Mouse (Mus musculus): ENCODE results near the gene Cwc22. TPM values are rescaled to one million over a fixed set of nuclear protein-coding genes. Genes with fewer than 3 reads are reported as not detected.
"Not testable (repeated sequence)": the region's sequence is repeated elsewhere in the genome, so short reads cannot be mapped to it uniquely, and the experiment has no call there.

Gene Cwc22
- polyA plus RNA-seq, 1 experiment from 2014 or later: 13.7 TPM

GRCm38 (mm10) chr2:77895906-77896570 is 50.1 kb downstream of the Cwc22 start:
- not testable (repeated sequence) for ATAC-seq (replicated peaks; ENCODE audit: insufficient number of reproducible peaks, insufficient read depth, low FRiP score, low read depth); H3K27ac ChIP-seq; H3K27me3 ChIP-seq; H3K4me2 ChIP-seq; H3K9ac ChIP-seq; H3K4me3 ChIP-seq; H3K4me1 ChIP-seq (replicated peaks); H3K9me3 ChIP-seq (replicated peaks)
- H3K36me3 ChIP-seq: peaks cover 45% of the 10 kb centered on the region
- WGBS: 87% methylated on average over 16 of the region's 16 CpGs

GRCm38 (mm10) chr2:77894896-77895295 is 51.3 kb downstream of the Cwc22 start:
- Histone ChIP-seq H3K27me3 (no peaks in the 10 kb centered on the region), H3K36me3 (peaks cover 41% of the 10 kb centered on the region), H3K4me1 (replicated peaks) (no peaks in the 10 kb centered on the region), H3K4me2 (no peak overlapping the region), H3K9me3 (replicated peaks) (no peaks in the 10 kb centered on the region; the same call in 1 of the 2 replicates), H3K9ac (no peak overlapping the region), H3K4me3 (no peak overlapping the region), H3K27ac (no peak overlapping the region)
- WGBS: 91% methylated on average over 8 of the region's 8 CpGs
- ATAC-seq (replicated peaks; ENCODE audit: insufficient number of reproducible peaks, insufficient read depth, low FRiP score, low read depth): no peak

- Histone ChIP-seq H3K4me2 (no peak overlapping the region), H3K27ac (no peak overlapping the region), H3K9me3 (replicated peaks) (no peaks in the 10 kb centered on the region; the same call in 1 of the 2 replicates), H3K27me3 (no peaks in the 10 kb centered on the region), H3K9ac (no peak overlapping the region), H3K36me3 (peaks cover 27% of the 10 kb centered on the region), H3K4me3 (no peak overlapping the region), H3K4me1 (replicated peaks) (no peaks in the 10 kb centered on the region)
- 91% methylated on average over 8 of the region's 8 CpGs for WGBS
- ATAC-seq (replicated peaks; ENCODE audit: insufficient number of reproducible peaks, insufficient read depth, low FRiP score, low read depth): no peak
These were observed 52.7 kb downstream of the Cwc22 start for GRCm38 (mm10) chr2:77893505-77893904.

GRCm38 (mm10) chr2:77892573-77892972 is 53.6 kb downstream of the Cwc22 start:
- WGBS: 82% methylated on average over 4 of the region's 4 CpGs

DNA sequence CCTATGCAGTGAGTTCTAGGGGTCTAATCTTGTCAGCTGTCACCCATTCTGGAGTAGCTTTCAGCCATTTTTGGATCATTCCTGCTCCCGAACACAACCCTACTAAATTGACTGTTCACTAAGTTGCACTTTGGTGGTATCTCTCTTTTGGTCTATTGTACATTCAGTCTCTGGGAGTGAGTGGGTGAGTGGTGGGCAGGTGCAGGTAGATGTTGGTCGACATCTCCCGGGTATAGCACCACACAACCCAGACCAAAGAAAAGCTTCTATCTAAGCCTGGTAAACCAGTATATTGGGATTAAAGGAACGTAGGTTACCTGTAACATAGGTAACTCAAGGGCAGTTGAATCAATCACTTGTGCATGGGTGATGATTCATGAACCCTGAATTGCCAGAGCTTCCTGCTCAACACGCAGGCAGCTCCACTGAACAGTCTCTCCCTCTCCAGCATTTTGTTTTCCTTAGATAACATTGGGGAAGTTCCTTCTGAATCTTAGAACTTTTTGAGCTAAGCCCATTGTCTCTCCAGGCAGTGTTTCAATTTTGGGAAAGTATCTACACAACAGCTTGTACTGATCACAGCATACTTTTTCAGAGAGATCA is 55.2 kb downstream of the Cwc22 start:
- Histone ChIP-seq H3K27ac (no peak overlapping the region), H3K27me3 (no peaks in the 10 kb centered on the region), H3K4me2 (no peak overlapping the region), H3K9me3 (replicated peaks) (no peaks in the 10 kb centered on the region; the same call in 1 of the 2 replicates), H3K4me1 (replicated peaks) (no peaks in the 10 kb centered on the region), H3K9ac (no peak overlapping the region), H3K36me3 (peaks cover 7% of the 10 kb centered on the region), H3K4me3 (no peak overlapping the region)
- ATAC-seq (replicated peaks; ENCODE audit: insufficient number of reproducible peaks, insufficient read depth, low FRiP score, low read depth): no peak
- 87% methylated on average over 5 of the region's 5 CpGs for WGBS

More at GRCm38 (mm10) chr2:77892573-77892972, 53.6 kb downstream of the Cwc22 start:
- H3K4me1 ChIP-seq (replicated peaks): no peaks in the 10 kb centered on the region
- no peak overlapping the region for H3K4me2 ChIP-seq
- no peak for ATAC-seq (replicated peaks; ENCODE audit: insufficient number of reproducible peaks, insufficient read depth, low FRiP score, low read depth)
- no peak overlapping the region for H3K27ac ChIP-seq
- no peaks in the 10 kb centered on the region; the same call in 1 of the 2 replicates for H3K9me3 ChIP-seq (replicated peaks)
- H3K27me3 ChIP-seq: no peaks in the 10 kb centered on the region
- H3K36me3 ChIP-seq: peaks cover 19% of the 10 kb centered on the region
- no peak overlapping the region for H3K4me3 ChIP-seq
- no peak overlapping the region for H3K9ac ChIP-seq

DNA sequence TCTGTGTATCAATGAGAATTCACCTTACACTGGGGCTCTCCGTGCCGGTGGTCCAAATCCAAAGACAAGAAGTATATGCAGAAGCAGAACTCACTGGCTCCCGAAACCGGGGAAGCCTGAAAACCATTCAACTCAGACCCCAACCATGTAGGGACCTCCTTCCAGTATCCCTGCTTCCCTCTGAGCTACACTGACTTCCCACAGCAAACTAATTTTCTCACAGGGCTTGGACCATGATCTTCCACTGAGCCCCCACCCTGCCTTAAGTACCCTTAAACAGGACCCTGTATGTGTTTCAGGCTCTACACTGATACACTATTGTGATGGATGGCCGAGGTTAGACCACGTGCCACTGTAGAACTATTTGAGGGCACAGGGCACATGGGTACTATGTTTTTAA is 56.2 kb downstream of the Cwc22 start:
- Histone ChIP-seq H3K27me3 (no peaks in the 10 kb centered on the region), H3K4me1 (replicated peaks) (no peaks in the 10 kb centered on the region), H3K4me3 (no peak overlapping the region), H3K27ac (no peak overlapping the region), H3K9me3 (replicated peaks) (no peaks in the 10 kb centered on the region; the same call in 1 of the 2 replicates), H3K36me3 (peaks cover 7% of the 10 kb centered on the region), H3K4me2 (no peak overlapping the region), H3K9ac (no peak overlapping the region)
- 93% methylated on average over 6 of the region's 6 CpGs for WGBS
- no peak for ATAC-seq (replicated peaks; ENCODE audit: insufficient number of reproducible peaks, insufficient read depth, low FRiP score, low read depth)

DNA sequence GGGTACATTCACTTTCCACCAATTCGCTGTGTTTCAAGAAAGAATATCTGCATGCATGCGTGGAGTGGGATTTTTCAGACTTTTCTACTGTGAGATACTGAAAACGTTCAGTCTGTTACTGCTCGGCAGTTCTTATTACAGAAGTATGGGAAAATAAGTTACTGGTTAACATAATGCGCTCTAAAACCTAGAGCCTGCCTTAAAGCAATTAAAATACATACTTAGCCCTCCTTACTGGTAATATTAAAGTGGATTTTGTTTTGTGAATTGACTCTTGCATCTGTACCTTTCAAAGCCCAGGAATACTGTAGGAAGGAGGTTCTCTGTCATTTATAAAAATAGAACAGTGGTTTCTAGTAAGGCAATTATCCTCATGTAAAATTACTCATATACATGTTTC is 56.8 kb downstream of the Cwc22 start:
- ATAC-seq (replicated peaks; ENCODE audit: insufficient number of reproducible peaks, insufficient read depth, low FRiP score, low read depth): no peak
- H3K9me3 ChIP-seq (replicated peaks): no peaks in the 10 kb centered on the region; the same call in 1 of the 2 replicates
- H3K27me3 ChIP-seq: no peaks in the 10 kb centered on the region
- H3K9ac ChIP-seq: no peak overlapping the region
- H3K4me1 ChIP-seq (replicated peaks): no peaks in the 10 kb centered on the region
- WGBS: 88% methylated on average over 5 of the region's 5 CpGs
- peaks cover 3% of the 10 kb centered on the region for H3K36me3 ChIP-seq
- no peak overlapping the region for H3K27ac ChIP-seq
- H3K4me3 ChIP-seq: no peak overlapping the region
- H3K4me2 ChIP-seq: no peak overlapping the region

- no peaks in the 10 kb centered on the region for H3K27me3 ChIP-seq
- ATAC-seq (replicated peaks; ENCODE audit: insufficient number of reproducible peaks, insufficient read depth, low FRiP score, low read depth): no peak
- no peak overlapping the region for H3K4me2 ChIP-seq
- no peaks in the 10 kb centered on the region for H3K4me1 ChIP-seq (replicated peaks)
- H3K9me3 ChIP-seq (replicated peaks): no peaks in the 10 kb centered on the region; the same call in 1 of the 2 replicates
- H3K36me3 ChIP-seq: no peaks in the 10 kb centered on the region; the same call in 1 of the 2 replicates
- no peak overlapping the region for H3K27ac ChIP-seq
- H3K9ac ChIP-seq: no peak overlapping the region
- H3K4me3 ChIP-seq: no peak overlapping the region
- WGBS: 66% methylated on average over 2 of the region's 2 CpGs
These were observed 57.3 kb downstream of the Cwc22 start for GRCm38 (mm10) chr2:77888826-77889225.

DNA sequence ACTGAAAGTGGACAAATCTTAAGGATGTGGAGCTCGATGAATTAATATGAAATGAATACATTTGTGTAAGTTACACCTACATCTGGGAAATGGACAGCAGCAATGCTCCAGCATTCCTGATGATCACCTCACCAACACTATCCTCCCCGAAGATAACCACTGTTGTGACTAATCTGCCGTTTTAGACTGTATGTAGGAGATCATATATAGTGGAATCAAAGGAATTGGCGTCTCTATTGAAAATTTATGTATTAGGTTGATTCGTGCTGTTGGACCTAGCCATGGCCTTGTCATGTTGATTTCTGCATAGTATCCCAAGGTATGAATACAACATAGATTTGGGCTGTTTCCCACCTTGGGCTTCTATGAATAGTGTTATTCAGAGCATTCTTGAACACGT is 58.1 kb downstream of the Cwc22 start:
- no peak overlapping the region for H3K9ac ChIP-seq
- no peak overlapping the region for H3K4me2 ChIP-seq
- H3K4me1 ChIP-seq (replicated peaks): no peaks in the 10 kb centered on the region
- no peaks in the 10 kb centered on the region; the same call in 1 of the 2 replicates for H3K9me3 ChIP-seq (replicated peaks)
- no peak overlapping the region for H3K27ac ChIP-seq
- H3K27me3 ChIP-seq: no peaks in the 10 kb centered on the region
- 85% methylated on average over 6 of the region's 6 CpGs for WGBS
- ATAC-seq (replicated peaks; ENCODE audit: insufficient number of reproducible peaks, insufficient read depth, low FRiP score, low read depth): no peak
- no peak overlapping the region for H3K4me3 ChIP-seq
- H3K36me3 ChIP-seq: no peaks in the 10 kb centered on the region

DNA sequence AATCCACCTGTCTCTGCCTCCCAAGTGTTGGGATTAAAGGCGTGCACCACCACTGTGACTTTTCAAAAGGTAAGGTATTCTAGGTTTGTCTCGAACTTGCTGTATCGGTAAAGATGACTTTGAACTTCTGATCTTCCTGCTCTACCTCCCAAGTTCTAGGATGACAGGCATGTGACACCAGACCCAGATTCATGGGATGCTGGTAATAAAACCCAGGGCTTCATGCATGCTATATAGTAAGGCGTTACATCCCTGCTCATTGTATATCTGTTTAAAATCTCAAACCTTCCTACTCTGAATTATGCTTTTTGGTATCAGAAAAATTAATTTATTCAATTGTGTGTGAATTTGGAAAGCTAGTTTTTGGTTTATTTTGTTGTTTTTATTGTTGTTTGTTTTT is 59.0 kb downstream of the Cwc22 start:
- Histone ChIP-seq H3K9ac (no peak overlapping the region), H3K4me1 (replicated peaks) (no peaks in the 10 kb centered on the region), H3K27me3 (no peaks in the 10 kb centered on the region), H3K4me3 (no peak overlapping the region), H3K4me2 (no peak overlapping the region), H3K27ac (no peak overlapping the region), H3K9me3 (replicated peaks) (no peaks in the 10 kb centered on the region; the same call in 1 of the 2 replicates), H3K36me3 (no peaks in the 10 kb centered on the region)
- ATAC-seq (replicated peaks; ENCODE audit: insufficient number of reproducible peaks, insufficient read depth, low FRiP score, low read depth): no peak
- WGBS: 89% methylated on average over 4 of the region's 4 CpGs

DNA sequence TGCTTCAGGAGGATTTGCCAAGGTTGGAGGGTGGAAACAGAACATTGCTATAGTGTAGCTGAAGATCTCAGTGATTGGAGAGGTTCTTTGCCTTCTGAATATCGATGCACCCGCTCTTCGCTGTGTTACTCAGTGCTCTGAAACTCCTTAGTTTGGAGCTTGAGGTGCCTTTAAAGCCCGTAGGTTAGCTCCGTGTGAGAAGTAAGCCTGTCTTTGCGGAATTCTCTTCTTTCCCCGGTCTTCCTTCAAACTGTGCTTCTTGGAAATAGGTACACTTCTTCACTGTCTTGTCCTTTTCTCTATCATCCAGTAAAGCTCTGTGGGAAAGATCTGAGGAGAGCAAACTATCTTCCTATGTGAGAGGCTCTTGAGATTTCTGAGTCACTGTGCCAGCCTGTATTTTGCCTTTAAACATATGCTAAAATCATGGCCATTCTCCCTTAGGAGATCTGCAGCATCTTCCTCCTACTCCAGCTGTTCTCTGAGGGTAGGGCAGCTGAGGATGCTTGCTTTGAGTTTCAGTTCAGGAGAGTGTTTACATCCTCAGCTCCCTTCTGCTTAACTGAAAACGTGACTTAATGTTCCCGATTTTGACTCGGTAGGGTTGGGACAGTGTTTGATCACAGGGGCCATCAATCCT is 60.6 kb downstream of the Cwc22 start:
- Histone ChIP-seq H3K27ac (no peak overlapping the region), H3K4me2 (no peak overlapping the region), H3K4me3 (no peak overlapping the region), H3K4me1 (replicated peaks) (no peaks in the 10 kb centered on the region), H3K27me3 (no peaks in the 10 kb centered on the region), H3K36me3 (no peaks in the 10 kb centered on the region), H3K9ac (no peak overlapping the region), H3K9me3 (replicated peaks) (no peaks in the 10 kb centered on the region)
- 82% methylated on average over 10 of the region's 10 CpGs for WGBS
- no peak for ATAC-seq (replicated peaks; ENCODE audit: insufficient number of reproducible peaks, insufficient read depth, low FRiP score, low read depth)

Data from heart, embryonic 15.5 days (tissue).